Mouse (Mus musculus) neural tube, embryonic 11.5 days (tissue): ENCODE data around the gene Gjb4. TPM values are rescaled to one million over a fixed set of nuclear protein-coding genes. Genes with fewer than 3 reads are reported as not detected.

ENCODE experiments used
- ATAC-seq: fragments of 200-750 bp; cut with Nextera tagmentation; 2 replicates; pipeline ENCODE4 v1.8.0; 2017; ENCODE audit warnings: moderate number of reproducible peaks, mild to moderate bottlenecking, moderate TSS enrichment, moderate library complexity; ENCODE audit not compliant: insufficient read depth, low FRiP score, low TSS enrichment
- DNase-seq: peaks from one replicate; pipeline ENCODE4 v3.0.0-alpha.2; 2015; ENCODE audit warnings: low spot score
- H3K27ac ChIP-seq: fragments of 300-500 bp; sonication (generic); 2 replicates; pipeline ENCODE4 v1.5.1; 2014; ENCODE audit warnings: low read depth, mild to moderate bottlenecking, low read length
- H3K27me3 ChIP-seq: fragments of 300-500 bp; sonication (generic); 2 replicates; pipeline ENCODE4 v1.6.1; 2014; ENCODE audit warnings: mild to moderate bottlenecking, low read length, mixed read lengths; ENCODE audit not compliant: control insufficient read depth, insufficient read depth
- H3K36me3 ChIP-seq: fragments of 300-500 bp; sonication (generic); 2 replicates; pipeline ENCODE4 v1.6.1; 2014; ENCODE audit warnings: mild to moderate bottlenecking, low read length, moderate library complexity, mixed read lengths; ENCODE audit not compliant: control insufficient read depth, insufficient read depth
- H3K4me1 ChIP-seq: fragments of 300-500 bp; sonication (generic); 2 replicates; pipeline ENCODE4 v1.6.1; 2014; ENCODE audit warnings: low read length, mixed read lengths; ENCODE audit not compliant: control insufficient read depth, insufficient read depth
- H3K4me2 ChIP-seq: fragments of 300-500 bp; sonication (generic); 2 replicates; pipeline ENCODE4 v1.6.1; 2014; ENCODE audit warnings: low read depth, mild to moderate bottlenecking, moderate library complexity
- H3K4me3 ChIP-seq: fragments of 300-500 bp; sonication (generic); 2 replicates; pipeline ENCODE4 v1.5.1; 2014; ENCODE audit warnings: low read depth, low read length
- H3K9ac ChIP-seq: fragments of 300-500 bp; sonication (generic); 2 replicates; pipeline ENCODE4 v1.6.1; 2014; ENCODE audit warnings: mild to moderate bottlenecking, low read length
- H3K9me3 ChIP-seq: fragments of 300-500 bp; sonication (generic); 2 replicates; pipeline ENCODE4 v1.6.1; 2016; ENCODE audit warnings: low read length; ENCODE audit not compliant: control insufficient read depth
- WGBS: fragments of 180-500 bp; shearing (Covaris S2); extraction: QIAGEN DNeasy Blood & Tissue Kit; methylation state at CpG from one replicate; pipeline ENCODE4 v1.1.7; 2014; 5-methylcytosine and 5-hydroxymethylcytosine counted together
- polyA plus RNA-seq: library from polyadenylated mRNA; unstranded; fragments of >200 nt; fragmentation: Nextera tagmentation; extraction: Ambion mirVana; gene quantifications from 2 replicates; pipeline ENCODE4 v1.2.1, GENCODE M21; 2014

The Gjb4 gene
- polyA plus RNA-seq = not detected in 2 replicates

DNA sequence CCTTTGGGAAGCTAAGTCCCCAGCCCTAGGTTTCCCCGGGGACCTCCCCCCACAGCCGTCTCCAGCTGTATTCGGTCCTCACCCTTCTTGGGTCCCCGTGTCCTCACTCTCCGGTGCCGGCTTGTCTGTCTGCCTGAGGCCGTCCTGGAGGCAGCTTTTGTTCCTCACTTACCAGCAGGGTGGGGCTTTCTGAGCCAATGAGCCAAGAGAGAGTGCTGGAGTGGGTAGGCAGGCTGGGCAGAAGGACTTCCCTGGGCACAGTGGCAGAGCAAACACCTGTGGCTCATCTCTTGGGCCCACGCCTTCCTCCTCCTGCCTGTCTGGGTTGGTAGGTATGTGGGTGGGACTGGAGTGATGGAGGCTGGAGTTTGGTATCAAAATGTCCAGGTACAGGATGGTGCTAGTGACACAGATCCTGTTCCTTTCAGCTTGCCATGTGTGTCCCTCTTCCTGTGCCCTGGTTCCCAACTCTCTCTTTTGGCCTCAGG is at the start of gene Gjb4:
Gjb4 (minus strand) TSS at position 131 of the 488 bp plus-strand sequence.
- no peak within 1 kb of the TSS for H3K4me3 ChIP-seq
- H3K9me3 ChIP-seq = no peaks in the 10 kb centered on the region
- H3K9ac ChIP-seq = no peak within 1 kb of the TSS
- ATAC-seq (no peak), DNase-seq (no peak)
- no peaks in the 10 kb centered on the region for H3K27me3 ChIP-seq
- H3K27ac ChIP-seq = no peak within 1 kb of the TSS
- no peaks in the 10 kb centered on the region for H3K4me1 ChIP-seq
- H3K4me2 ChIP-seq = no peak within 1 kb of the TSS
- 58% methylated on average over 8 of the region's 8 CpGs for WGBS
- H3K36me3 ChIP-seq = no peaks in the 10 kb centered on the region

DNA sequence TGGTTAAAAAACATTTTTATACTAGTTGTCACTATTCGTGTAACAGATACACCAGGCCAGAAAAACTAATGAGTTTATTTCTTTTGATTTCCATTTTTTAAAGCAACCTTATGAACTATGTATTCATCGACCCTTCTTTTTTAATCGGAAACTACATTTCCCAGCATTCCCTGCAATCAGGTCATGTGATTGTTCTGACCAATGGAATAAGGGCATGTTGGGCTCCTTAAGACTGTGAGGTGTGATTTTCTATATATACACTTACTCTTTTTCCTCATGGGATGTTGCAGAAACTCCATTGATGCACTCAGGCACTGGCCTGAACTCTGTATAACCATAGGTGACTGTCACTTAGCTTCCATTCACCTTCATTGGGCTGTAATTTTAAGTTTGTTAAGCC is 48.7 kb upstream of the Gjb4 start:
- DNase-seq = no peak
- H3K27ac ChIP-seq = no peak overlapping the region
- 70% methylated on average over 3 of the region's 3 CpGs for WGBS

DNA sequence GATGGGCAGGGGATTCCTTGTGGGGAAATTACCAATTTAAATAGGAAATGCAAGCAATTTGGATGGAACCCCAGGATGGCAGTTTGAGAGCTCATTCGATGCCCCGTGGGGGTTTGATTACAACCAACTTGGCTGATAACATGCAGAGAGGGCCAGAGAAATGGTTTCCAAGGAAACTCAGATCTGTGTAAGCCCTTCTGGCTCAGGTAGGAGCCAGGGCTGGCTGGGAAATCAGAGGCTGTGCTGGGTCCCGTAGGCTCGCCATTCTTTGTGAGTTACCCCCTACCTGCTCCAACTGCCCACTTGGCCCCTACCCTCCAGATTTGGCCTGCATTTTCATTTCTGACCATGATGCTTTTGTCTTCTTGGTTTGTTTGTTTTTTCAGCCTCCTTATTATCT is 48.3 kb upstream of the Gjb4 start:
- ATAC-seq (no peak), DNase-seq (no peak)
- WGBS = 89% methylated on average over 4 of the region's 4 CpGs
- no peak overlapping the region for H3K4me3 ChIP-seq
- no peaks in the 10 kb centered on the region for H3K27me3 ChIP-seq
- no peak overlapping the region for H3K4me2 ChIP-seq
- H3K36me3 ChIP-seq = no peaks in the 10 kb centered on the region
- no peak overlapping the region for H3K9ac ChIP-seq
- H3K9me3 ChIP-seq = no peaks in the 10 kb centered on the region
- H3K4me1 ChIP-seq = no peaks in the 10 kb centered on the region
- H3K27ac ChIP-seq = no peak overlapping the region

More for the DNA sequence above, 48.7 kb upstream of the Gjb4 start:
- Histone ChIP-seq H3K9me3 (no peaks in the 10 kb centered on the region), H3K4me2 (no peak overlapping the region), H3K36me3 (no peaks in the 10 kb centered on the region), H3K4me3 (no peak overlapping the region), H3K9ac (no peak overlapping the region), H3K27me3 (no peaks in the 10 kb centered on the region), H3K4me1 (no peaks in the 10 kb centered on the region)
- ATAC-seq = no peak

DNA sequence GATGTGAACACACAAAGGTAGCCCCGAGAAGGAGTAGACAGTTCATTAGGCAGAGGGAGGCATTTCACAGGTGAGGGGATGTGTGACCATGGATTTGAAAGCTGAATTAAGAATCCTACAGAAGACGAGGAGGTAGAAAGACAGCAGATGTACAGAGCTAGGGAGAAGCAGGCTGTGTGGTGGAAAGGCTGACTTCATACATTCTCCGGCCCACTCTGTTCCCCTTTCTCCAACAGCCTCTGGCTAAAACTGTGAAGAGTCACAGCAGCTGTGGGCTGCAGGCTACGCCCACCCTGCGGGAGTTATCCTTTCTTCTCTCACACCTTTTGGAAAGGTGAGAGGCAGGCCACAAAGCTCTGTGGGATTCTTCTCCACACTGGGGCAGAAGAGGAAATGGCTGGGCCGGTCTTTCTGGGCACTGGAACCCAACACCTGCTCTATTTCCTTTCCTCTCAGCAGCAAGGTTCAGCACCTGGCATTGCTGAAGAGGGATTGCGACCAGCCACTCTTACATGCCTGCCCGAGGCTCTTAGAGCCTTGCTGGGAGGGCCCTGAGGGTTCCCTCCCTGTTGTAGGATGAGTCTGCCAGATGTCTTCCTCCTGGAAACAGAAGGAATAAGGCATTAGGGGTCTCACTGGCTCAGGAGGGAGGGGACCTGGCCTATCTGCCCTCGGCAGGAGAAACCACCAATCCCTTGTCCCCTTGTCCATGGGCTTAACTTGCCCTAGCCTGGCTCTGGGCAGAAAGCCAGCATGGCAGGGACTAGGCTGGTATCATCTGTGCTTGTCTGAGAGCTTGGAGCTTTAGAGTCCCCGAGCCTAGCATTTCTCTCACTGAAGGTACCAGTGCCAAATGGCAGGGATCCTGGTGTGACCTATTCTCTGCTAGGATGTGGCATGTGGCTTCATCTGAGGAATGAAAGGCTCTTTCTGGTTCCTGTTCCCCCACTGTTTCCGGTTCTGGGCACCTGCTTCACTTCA is 46.6 kb upstream of the Gjb4 start:
- Histone ChIP-seq H3K9me3 (no peaks in the 10 kb centered on the region), H3K4me2 (no peak overlapping the region), H3K27ac (no peak overlapping the region), H3K4me3 (no peak overlapping the region), H3K4me1 (no peaks in the 10 kb centered on the region), H3K36me3 (no peaks in the 10 kb centered on the region), H3K9ac (no peak overlapping the region), H3K27me3 (no peaks in the 10 kb centered on the region)
- ATAC-seq (no peak), DNase-seq (no peak)
- WGBS = 64% methylated on average over 11 of the region's 11 CpGs

DNA sequence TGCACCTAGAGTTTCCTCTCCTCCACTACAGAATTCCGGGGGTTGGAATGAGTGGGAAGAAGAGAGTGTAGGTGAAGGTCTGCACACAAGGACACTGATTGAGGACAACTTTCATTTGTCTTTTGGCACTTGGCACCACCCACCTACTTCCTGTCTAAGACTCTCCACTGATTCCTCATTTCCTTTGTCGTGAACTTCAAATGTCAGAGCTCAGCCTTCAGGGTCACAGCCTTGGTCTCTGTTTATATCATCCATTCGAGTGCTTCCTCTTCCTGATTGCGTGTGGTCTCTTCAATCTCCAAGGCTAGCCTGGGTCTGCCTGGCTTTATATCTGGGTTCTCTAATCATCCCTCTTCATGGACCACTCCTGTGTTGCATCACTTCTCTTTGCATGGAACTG is 41.7 kb upstream of the Gjb4 start:
- ATAC-seq (no peak), DNase-seq (no peak)
- no peak overlapping the region for H3K4me3 ChIP-seq
- no peaks in the 10 kb centered on the region for H3K27me3 ChIP-seq
- H3K36me3 ChIP-seq = no peaks in the 10 kb centered on the region
- H3K4me1 ChIP-seq = no peaks in the 10 kb centered on the region
- H3K9ac ChIP-seq = no peak overlapping the region
- H3K27ac ChIP-seq = no peak overlapping the region
- 76% methylated on average over 4 of the region's 4 CpGs for WGBS
- H3K9me3 ChIP-seq = no peaks in the 10 kb centered on the region
- H3K4me2 ChIP-seq = no peak overlapping the region

DNA sequence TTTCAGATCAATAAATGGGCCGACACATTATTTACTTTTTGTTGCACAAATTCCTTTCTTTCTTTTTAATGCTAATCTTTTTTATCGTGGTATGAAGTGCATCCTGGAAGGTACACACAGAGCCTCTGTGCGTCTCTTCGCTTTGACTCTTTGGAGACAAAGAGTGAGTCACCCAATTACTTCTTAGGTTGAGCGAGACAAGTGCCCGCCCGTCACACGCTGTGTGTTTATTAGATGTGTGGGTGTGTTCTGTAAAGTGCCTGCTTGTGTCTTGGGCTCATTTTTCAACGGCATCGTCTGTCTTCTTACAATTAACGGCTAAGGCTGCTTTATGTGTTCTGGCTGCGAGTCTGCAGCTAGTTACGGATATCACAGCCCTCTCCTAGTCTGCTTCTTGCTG is 35.8 kb upstream of the Gjb4 start:
- no peak overlapping the region for H3K9ac ChIP-seq
- no peak for ATAC-seq
- H3K4me2 ChIP-seq = peak overlapping the region; percentile 5; the same call in 1 of the 2 replicates
- H3K27me3 ChIP-seq = no peaks in the 10 kb centered on the region
- 49% methylated on average over 13 of the region's 13 CpGs for WGBS
- H3K27ac ChIP-seq = no peak overlapping the region
- H3K4me1 ChIP-seq = no peaks in the 10 kb centered on the region
- no peak overlapping the region for H3K4me3 ChIP-seq
- no peaks in the 10 kb centered on the region for H3K36me3 ChIP-seq
- no peaks in the 10 kb centered on the region for H3K9me3 ChIP-seq
- no peak for DNase-seq

DNA sequence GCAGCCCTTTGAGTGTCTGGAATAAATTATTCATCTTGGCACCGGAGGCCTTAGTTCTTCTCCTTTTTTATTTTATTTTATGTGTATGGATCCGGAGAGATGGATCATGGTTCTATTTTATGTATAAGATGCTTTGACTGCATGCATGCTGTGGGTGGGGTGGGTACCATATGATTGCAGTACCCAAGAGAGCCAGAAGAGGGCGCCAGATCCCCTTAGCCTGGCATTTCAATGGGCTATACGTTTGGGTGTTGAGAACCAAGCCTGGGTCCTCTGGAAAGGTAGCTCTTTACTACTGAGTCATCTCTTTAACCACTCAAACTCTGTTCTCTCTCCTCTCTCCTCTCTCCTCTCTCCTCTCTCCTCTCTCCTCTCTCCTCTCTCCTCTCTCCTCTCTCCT is 23.5 kb upstream of the Gjb4 start:
- 38% methylated on average over 4 of the region's 4 CpGs for WGBS
- ATAC-seq (no peak), DNase-seq (no peak)
- no peaks in the 10 kb centered on the region for H3K4me1 ChIP-seq
- H3K4me2 ChIP-seq = no peak overlapping the region
- H3K4me3 ChIP-seq = no peak overlapping the region
- H3K27ac ChIP-seq = no peak overlapping the region
- H3K27me3 ChIP-seq = no peaks in the 10 kb centered on the region
- H3K36me3 ChIP-seq = no peaks in the 10 kb centered on the region
- H3K9ac ChIP-seq = no peak overlapping the region
- H3K9me3 ChIP-seq = no peaks in the 10 kb centered on the region

DNA sequence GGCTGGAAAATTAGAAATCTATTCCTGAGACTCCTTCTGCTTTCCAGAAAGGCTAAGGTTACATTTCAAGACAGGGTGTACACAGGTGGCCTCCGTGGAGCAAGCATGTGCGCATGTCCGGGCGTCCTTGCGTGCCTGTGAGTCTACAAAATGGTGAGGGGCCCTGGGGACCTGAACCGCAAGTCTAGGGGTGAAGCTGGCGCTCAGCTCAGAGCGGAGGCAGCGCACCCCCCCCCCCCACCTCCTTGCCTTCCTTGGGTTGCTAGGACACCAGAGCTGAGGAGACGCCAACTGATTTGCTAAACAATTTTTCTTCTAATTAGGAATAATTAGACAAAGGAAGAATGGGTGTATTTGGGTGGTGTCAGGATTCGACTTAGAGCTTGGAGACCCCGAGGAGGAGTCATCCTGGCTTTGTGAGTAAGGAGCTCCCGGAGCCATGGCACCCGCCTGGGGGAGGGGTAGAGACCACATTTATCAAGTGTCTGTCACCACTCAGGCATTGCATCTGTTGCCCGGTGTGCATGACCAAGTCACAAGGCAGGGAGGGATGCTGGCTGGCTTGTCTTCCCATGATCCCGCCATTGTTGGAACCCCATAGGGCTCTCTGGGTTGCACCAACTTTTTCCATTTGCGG is 21.8 kb upstream of the Gjb4 start:
- no peak overlapping the region for H3K4me2 ChIP-seq
- ATAC-seq (0 out of 2 replicates have a peak, but pooled peaks have one; percentile 23), DNase-seq (peak; percentile 65)
- H3K36me3 ChIP-seq = no peaks in the 10 kb centered on the region
- WGBS = 79% methylated on average over 17 of the region's 17 CpGs
- H3K27ac ChIP-seq = no peak overlapping the region
- no peaks in the 10 kb centered on the region for H3K9me3 ChIP-seq
- H3K4me3 ChIP-seq = no peak overlapping the region
- H3K9ac ChIP-seq = no peak overlapping the region
- no peaks in the 10 kb centered on the region for H3K4me1 ChIP-seq
- H3K27me3 ChIP-seq = no peaks in the 10 kb centered on the region
